9 mouse cellular contexts compared by ENCODE assay signal in genomic region chr4:103346058-103346457, GRCm38 (mm10). TPM values are rescaled to one million over a fixed set of nuclear protein-coding genes. Genes with fewer than 3 reads are reported as not detected.
DNase-seq lines count a peak whose midpoint lies in the region; ATAC-seq and TF ChIP-seq lines count a peak whose summit lies in the region.
"Had no signal": no experiment of that assay in that cellular context is flagged by ENCODE, and none has a peak within 500 bp of the region (broad histone marks: within the 10 kb centered on the region; RNA-seq: fewer than 3 reads in every experiment).

No protein-coding gene starts in this region.

- H3K9me3 ChIP-seq in forebrain, embryonic 15.5 days, result no peaks in the 10 kb centered on the region
- no peaks in the 10 kb centered on the region for H3K9me3 ChIP-seq in forebrain, embryonic 10.5 days
- no peaks in the 10 kb centered on the region for H3K9me3 ChIP-seq in midbrain, embryonic 14.5 days (ENCODE audit: control insufficient read depth, low read length)
- H3K9me3 ChIP-seq in midbrain, embryonic 10.5 days (replicated peaks), result no peaks in the 10 kb centered on the region
- no peaks in the 10 kb centered on the region for H3K9me3 ChIP-seq in hindbrain, embryonic 14.5 days (ENCODE audit: control insufficient read depth, low read length)
- no peaks in the 10 kb centered on the region for H3K9me3 ChIP-seq in midbrain, postnatal 0 days (ENCODE audit: low read length)

- no peak overlapping the region for H3K4me3 ChIP-seq in forebrain, embryonic 15.5 days
- H3K4me3 ChIP-seq in forebrain, embryonic 10.5 days, result no peak overlapping the region
- H3K4me3 ChIP-seq in midbrain, embryonic 14.5 days (replicated peaks; ENCODE audit: low read depth, low read length), result no peak overlapping the region
- H3K4me3 ChIP-seq in midbrain, embryonic 10.5 days, result no peak overlapping the region
- no peak overlapping the region for H3K4me3 ChIP-seq in hindbrain, embryonic 14.5 days (replicated peaks; ENCODE audit: low read length)
- no peak overlapping the region for H3K4me3 ChIP-seq in midbrain, postnatal 0 days (ENCODE audit: low read depth, low read length)

- ATAC-seq in forebrain, embryonic 15.5 days (replicated peaks), result peak; percentile 55; the same call in 1 of the 2 replicates
- no peak for ATAC-seq in midbrain, embryonic 14.5 days (ENCODE audit: low FRiP score, low TSS enrichment)
- ATAC-seq in hindbrain, embryonic 14.5 days (ENCODE audit: low FRiP score), result no peak
- ATAC-seq in midbrain, postnatal 0 days (ENCODE audit: low FRiP score), result no peak

- no peaks in the 10 kb centered on the region for H3K36me3 ChIP-seq in forebrain, embryonic 15.5 days
- no peaks in the 10 kb centered on the region for H3K36me3 ChIP-seq in forebrain, embryonic 10.5 days (replicated peaks)
- no peaks in the 10 kb centered on the region for H3K36me3 ChIP-seq in midbrain, embryonic 14.5 days (ENCODE audit: control insufficient read depth, insufficient read depth, low read length)
- H3K36me3 ChIP-seq in midbrain, embryonic 10.5 days, result no peaks in the 10 kb centered on the region
- no peaks in the 10 kb centered on the region for H3K36me3 ChIP-seq in hindbrain, embryonic 14.5 days (replicated peaks; ENCODE audit: control insufficient read depth, insufficient read depth)
- no peaks in the 10 kb centered on the region for H3K36me3 ChIP-seq in midbrain, postnatal 0 days (ENCODE audit: insufficient read depth, low read length)

- 20% methylated on average over 2 of the region's 2 CpGs for WGBS in forebrain, embryonic 15.5 days
- 69% methylated on average over 2 of the region's 2 CpGs for WGBS in forebrain, embryonic 10.5 days
- WGBS in midbrain, embryonic 14.5 days, result 47% methylated on average over 2 of the region's 2 CpGs
- WGBS in midbrain, embryonic 10.5 days, result 52% methylated on average over 2 of the region's 2 CpGs
- 40% methylated on average over 2 of the region's 2 CpGs for WGBS in hindbrain, embryonic 14.5 days
- WGBS in midbrain, postnatal 0 days, result 40% methylated on average over 2 of the region's 2 CpGs

- peak; percentile 84 for TF ChIP-seq CTCF in midbrain, postnatal 0 days (IDR thresholded peaks at IDR 0.05)

- H3K4me1 ChIP-seq in forebrain, embryonic 15.5 days, result no peaks in the 10 kb centered on the region
- H3K4me1 ChIP-seq in forebrain, embryonic 10.5 days, result no peaks in the 10 kb centered on the region
- H3K4me1 ChIP-seq in midbrain, embryonic 14.5 days (ENCODE audit: control insufficient read depth, insufficient read depth, low read length), result no peaks in the 10 kb centered on the region
- H3K4me1 ChIP-seq in midbrain, embryonic 10.5 days, result no peaks in the 10 kb centered on the region
- no peaks in the 10 kb centered on the region for H3K4me1 ChIP-seq in hindbrain, embryonic 14.5 days (replicated peaks; ENCODE audit: control insufficient read depth, insufficient read depth, low read length)
- no peaks in the 10 kb centered on the region for H3K4me1 ChIP-seq in midbrain, postnatal 0 days (ENCODE audit: insufficient read depth, low read length)

- DNase-seq in forebrain, embryonic 10.5 days (ENCODE audit: extremely low spot score, low spot score), result no peak
- peak; percentile 84 for DNase-seq in midbrain, embryonic 14.5 days
- DNase-seq in midbrain, embryonic 10.5 days (ENCODE audit: low spot score), result no peak
- peak; percentile 18 to 42 for DNase-seq in cerebellum, adult 18-20 months
- peak; percentile 86 for DNase-seq in hindbrain, embryonic 14.5 days (ENCODE audit: low spot score)
- peak; percentile 86 for DNase-seq in midbrain, postnatal 0 days (ENCODE audit: low spot score)
- no peak for DNase-seq in spleen, postnatal 4 days (ENCODE audit: low spot score in 2 of 2)

- H3K9ac ChIP-seq in forebrain, embryonic 15.5 days (replicated peaks), result no peak overlapping the region
- H3K9ac ChIP-seq in midbrain, embryonic 14.5 days (replicated peaks; ENCODE audit: low read length), result no peak overlapping the region
- no peak overlapping the region for H3K9ac ChIP-seq in hindbrain, embryonic 14.5 days
- no peak overlapping the region for H3K9ac ChIP-seq in midbrain, postnatal 0 days (replicated peaks; ENCODE audit: low read length, poor library complexity, severe bottlenecking)

- no peaks in the 10 kb centered on the region for H3K27me3 ChIP-seq in forebrain, embryonic 15.5 days
- no peaks in the 10 kb centered on the region for H3K27me3 ChIP-seq in forebrain, embryonic 10.5 days (ENCODE audit: poor library complexity, severe bottlenecking)
- no peaks in the 10 kb centered on the region for H3K27me3 ChIP-seq in midbrain, embryonic 14.5 days (ENCODE audit: control insufficient read depth, insufficient read depth, low read length)
- no peaks in the 10 kb centered on the region for H3K27me3 ChIP-seq in midbrain, embryonic 10.5 days (ENCODE audit: low read depth, poor library complexity, severe bottlenecking)
- H3K27me3 ChIP-seq in hindbrain, embryonic 14.5 days (ENCODE audit: control insufficient read depth, insufficient read depth, low read length), result no peaks in the 10 kb centered on the region
- H3K27me3 ChIP-seq in midbrain, postnatal 0 days (ENCODE audit: insufficient read depth, low read length), result no peaks in the 10 kb centered on the region

- no peak overlapping the region for H3K4me2 ChIP-seq in forebrain, embryonic 15.5 days (replicated peaks)
- no peak overlapping the region for H3K4me2 ChIP-seq in midbrain, embryonic 14.5 days (ENCODE audit: low read length)
- no peak overlapping the region for H3K4me2 ChIP-seq in hindbrain, embryonic 14.5 days (replicated peaks)
- H3K4me2 ChIP-seq in midbrain, postnatal 0 days (ENCODE audit: low read depth, low read length, poor library complexity, severe bottlenecking), result no peak overlapping the region

- no peak overlapping the region for H3K27ac ChIP-seq in forebrain, embryonic 15.5 days (replicated peaks)
- no peak overlapping the region for H3K27ac ChIP-seq in forebrain, embryonic 10.5 days
- H3K27ac ChIP-seq in midbrain, embryonic 14.5 days (replicated peaks; ENCODE audit: low read depth, low read length), result no peak overlapping the region
- no peak overlapping the region for H3K27ac ChIP-seq in midbrain, embryonic 10.5 days (replicated peaks)
- H3K27ac ChIP-seq in hindbrain, embryonic 14.5 days, result no peak overlapping the region
- H3K27ac ChIP-seq in midbrain, postnatal 0 days (ENCODE audit: low read depth, low read length), result no peak overlapping the region

RNA-seq across cellular contexts. Expression of gene Oma1, which starts 32.4 kb away (rescaled TPM):
- 15.3 and 15.5 TPM in 2 replicates for polyA plus RNA-seq in forebrain, embryonic 15.5 days (2015; fragmentation: Nextera tagmentation; extraction: Ambion mirVana)
- polyA plus RNA-seq in forebrain, embryonic 10.5 days (2016; fragmentation: Nextera tagmentation; extraction: Ambion mirVana), result 16.2 and 17.8 TPM in 2 replicates
- 8.6 and 9.0 TPM in 2 replicates for polyA plus RNA-seq in midbrain, embryonic 14.5 days (2014; fragmentation: Nextera tagmentation; extraction: Ambion mirVana)
- polyA plus RNA-seq in midbrain, embryonic 10.5 days (2016; fragmentation: Nextera tagmentation; extraction: Ambion mirVana), result 15.9 and 16.8 TPM in 2 replicates
- 8.7 and 10.5 TPM in 2 replicates for polyA plus RNA-seq in hindbrain, embryonic 14.5 days (2014; fragmentation: Nextera tagmentation; extraction: Ambion mirVana)
- 7.7 and 7.9 TPM in 2 replicates for total RNA-seq in midbrain, postnatal 0 days (2014; rRNA removed)
- 8.2 and 8.6 TPM in 2 replicates for polyA plus RNA-seq in midbrain, postnatal 0 days (2015; fragmentation: Nextera tagmentation; extraction: Ambion mirVana)

RNA-seq across cellular contexts. Expression of gene 4921539E11Rik, which starts 55.4 kb away (rescaled TPM):
- polyA plus RNA-seq in forebrain, embryonic 15.5 days (2015; fragmentation: Nextera tagmentation; extraction: Ambion mirVana), result not detected in 2 replicates
- not detected in 2 replicates for polyA plus RNA-seq in forebrain, embryonic 10.5 days (2016; fragmentation: Nextera tagmentation; extraction: Ambion mirVana)
- not detected in 2 replicates for polyA plus RNA-seq in midbrain, embryonic 14.5 days (2014; fragmentation: Nextera tagmentation; extraction: Ambion mirVana)
- not detected in 2 replicates for polyA plus RNA-seq in midbrain, embryonic 10.5 days (2016; fragmentation: Nextera tagmentation; extraction: Ambion mirVana)
- not detected in 2 replicates for polyA plus RNA-seq in hindbrain, embryonic 14.5 days (2014; fragmentation: Nextera tagmentation; extraction: Ambion mirVana)
- not detected in 2 replicates for total RNA-seq in midbrain, postnatal 0 days (2014; rRNA removed)
- not detected in 2 replicates for polyA plus RNA-seq in midbrain, postnatal 0 days (2015; fragmentation: Nextera tagmentation; extraction: Ambion mirVana)
- polyA plus RNA-seq: limb, embryonic 11.5 days had no signal

Comparison
In these comparisons a context has a peak if more than half of its experiments do, and no peak if none do; other contexts are left out.
1. DNase-seq: peak in midbrain, embryonic 14.5 days (single experiment), cerebellum, adult 18-20 months (2 of 2), hindbrain, embryonic 14.5 days (single experiment) and midbrain, postnatal 0 days (single experiment); none in forebrain, embryonic 10.5 days (single experiment), midbrain, embryonic 10.5 days (single experiment) and spleen, postnatal 4 days (0 of 2).